Mouse (Mus musculus) limb, embryonic 14.5 days (tissue): ENCODE data around the gene Wdr63. TPM values are rescaled to one million over a fixed set of nuclear protein-coding genes. Genes with fewer than 3 reads are reported as not detected.

Experiments used
- ATAC-seq: fragments of 200-750 bp; cut with Nextera tagmentation; 2 replicates; pipeline ENCODE4 v1.8.0; 2017; ENCODE audit warnings: low read depth, moderate number of reproducible peaks, moderate TSS enrichment; ENCODE audit not compliant: low FRiP score
- DNase-seq: peaks from one replicate; pipeline ENCODE4 v3.0.0-alpha.2; 2015; ENCODE audit warnings: low spot score
- H3K27ac ChIP-seq: fragments of 300-500 bp; sonication (generic); replicated peaks from 2 replicates; pipeline ENCODE4 v1.5.1; 2014; ENCODE audit warnings: low read depth, mild to moderate bottlenecking, low read length, moderate library complexity, mixed read lengths
- H3K27me3 ChIP-seq: fragments of 300-500 bp; sonication (generic); 2 replicates; pipeline ENCODE4 v1.6.1; 2014; ENCODE audit warnings: low read length, mixed read lengths; ENCODE audit not compliant: control insufficient read depth, insufficient read depth
- H3K36me3 ChIP-seq: fragments of 300-500 bp; sonication (generic); 2 replicates; pipeline ENCODE4 v1.6.1; 2014; ENCODE audit warnings: mild to moderate bottlenecking, low read length, moderate library complexity, mixed read lengths; ENCODE audit not compliant: control insufficient read depth, insufficient read depth
- H3K4me1 ChIP-seq: fragments of 300-500 bp; sonication (generic); 2 replicates; pipeline ENCODE4 v1.6.1; 2014; ENCODE audit warnings: antibody characterized with exemption, low read length, mixed read lengths; ENCODE audit not compliant: control insufficient read depth, insufficient read depth
- H3K4me2 ChIP-seq: fragments of 300-500 bp; sonication (generic); replicated peaks from 2 replicates; pipeline ENCODE4 v1.6.1; 2014; ENCODE audit warnings: low read depth, mild to moderate bottlenecking, low read length, moderate library complexity; ENCODE audit not compliant: severe bottlenecking
- H3K4me3 ChIP-seq: fragments of 300-500 bp; sonication (generic); replicated peaks from 2 replicates; pipeline ENCODE4 v1.5.1; 2014; ENCODE audit warnings: low read length
- H3K9ac ChIP-seq: fragments of 300-500 bp; sonication (generic); 2 replicates; pipeline ENCODE4 v1.6.1; 2014; ENCODE audit warnings: mild to moderate bottlenecking, low read depth, low read length, moderate library complexity; ENCODE audit not compliant: severe bottlenecking
- H3K9me3 ChIP-seq: fragments of 300-500 bp; sonication (generic); 2 replicates; pipeline ENCODE4 v1.6.1; 2016; ENCODE audit warnings: low read length; ENCODE audit not compliant: control insufficient read depth
- POLR2A ChIP-seq: fragments of 200-500 bp; IDR thresholded peaks from 2 replicates; pipeline ENCODE4 v1.8.0; 2012; ENCODE audit warnings: inconsistent platforms, mild to moderate bottlenecking, moderate library complexity, borderline replicate concordance; ENCODE audit not compliant: insufficient read depth, insufficient read length; ENCODE audit errors: extremely low read depth
- WGBS: fragments of 180-500 bp; shearing (Covaris S2); extraction: QIAGEN DNeasy Blood & Tissue Kit; methylation state at CpG from one replicate; pipeline ENCODE4 v1.1.7; 2014; 5-methylcytosine and 5-hydroxymethylcytosine counted together
- polyA plus RNA-seq, 2 experiments: library from polyadenylated mRNA; depleted of rRNA in 1 of 2; stranded (reverse) in 1 of 2; unstranded in 1 of 2; fragments of >200 nt; fragmentation: Nextera tagmentation in 1 of 2; extraction: Ambion mirVana in 1 of 2; gene quantifications; 2 replicates each; pipeline versions ENCODE4 v1.2.1 to v1.2.3; 2012 to 2014

Wdr63 gene
- polyA plus RNA-seq, 2 experiments, result 0.20 TPM; not detected in 1

- ATAC-seq (no peak), DNase-seq (no peak)
- no peak overlapping the region for H3K9ac ChIP-seq
- no peak overlapping the region for H3K4me3 ChIP-seq
- H3K4me1 ChIP-seq, result peaks cover 10% of the 10 kb centered on the region
- no peaks in the 10 kb centered on the region for H3K36me3 ChIP-seq
- no peak overlapping the region for H3K4me2 ChIP-seq
- H3K27ac ChIP-seq, result no peak overlapping the region
- WGBS, result 85% methylated on average over 11 of the region's 11 CpGs
- no peaks in the 10 kb centered on the region for H3K9me3 ChIP-seq
- no peaks in the 10 kb centered on the region for H3K27me3 ChIP-seq
- no peak for TF ChIP-seq POLR2A
Observed at GRCm38 (mm10) chr3:146046076-146046475, 61.9 kb downstream of the Wdr63 start.

GRCm38 (mm10) chr3:146044977-146045376 lies 63.0 kb downstream of the Wdr63 start:
- no peak for TF ChIP-seq POLR2A
- no peak overlapping the region for H3K4me2 ChIP-seq
- peaks cover 10% of the 10 kb centered on the region for H3K4me1 ChIP-seq
- H3K9ac ChIP-seq, result no peak overlapping the region
- DNase-seq (peak; percentile 17), ATAC-seq (0 out of 2 replicates have a peak, but pooled peaks have one; percentile 41)
- no peak overlapping the region for H3K4me3 ChIP-seq
- WGBS, result 44% methylated on average over 11 of the region's 11 CpGs
- H3K27ac ChIP-seq, result no peak overlapping the region
- H3K9me3 ChIP-seq, result peaks cover 1% of the 10 kb centered on the region; the same call in 1 of the 2 replicates
- no peaks in the 10 kb centered on the region for H3K27me3 ChIP-seq
- no peaks in the 10 kb centered on the region for H3K36me3 ChIP-seq

DNA sequence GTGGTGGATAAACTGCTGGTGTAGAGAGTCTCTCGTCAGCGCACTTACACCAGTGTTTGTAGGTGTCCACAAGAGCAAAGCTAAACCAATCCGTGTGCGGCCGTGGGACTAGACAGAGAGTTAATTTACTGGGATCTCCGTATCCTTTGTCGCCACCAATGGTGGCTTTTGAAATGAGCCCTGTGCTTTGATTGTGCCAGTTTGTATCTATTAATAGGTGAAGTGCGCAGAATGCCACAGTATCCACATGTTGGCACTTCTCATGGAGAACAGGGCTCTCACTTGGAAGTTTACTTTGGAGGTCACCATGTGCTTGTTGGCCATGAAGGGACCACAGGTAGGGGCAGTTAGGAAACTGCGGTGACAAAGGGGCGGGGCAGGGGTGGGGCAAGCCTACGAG lies 66.5 kb downstream of the Wdr63 start:
- no peak overlapping the region for H3K4me3 ChIP-seq
- H3K36me3 ChIP-seq, result no peaks in the 10 kb centered on the region
- H3K4me2 ChIP-seq, result no peak overlapping the region
- H3K9me3 ChIP-seq, result peaks cover 5% of the 10 kb centered on the region; the same call in 1 of the 2 replicates
- no peak for DNase-seq
- no peak overlapping the region for H3K9ac ChIP-seq
- H3K4me1 ChIP-seq, result no peaks in the 10 kb centered on the region
- no peak for TF ChIP-seq POLR2A
- WGBS, result 88% methylated on average over 11 of the region's 11 CpGs
- no peak for ATAC-seq
- H3K27me3 ChIP-seq, result no peaks in the 10 kb centered on the region
- H3K27ac ChIP-seq, result no peak overlapping the region

GRCm38 (mm10) chr3:146039132-146039903 lies 68.6 kb downstream of the Wdr63 start:
- H3K4me2 ChIP-seq, result no peak overlapping the region
- no peak overlapping the region for H3K27ac ChIP-seq
- WGBS, result 74% methylated on average over 12 of the region's 12 CpGs
- no peak overlapping the region for H3K9ac ChIP-seq
- no peak overlapping the region for H3K4me3 ChIP-seq
- no peaks in the 10 kb centered on the region for H3K27me3 ChIP-seq
- no peak for ATAC-seq
- H3K4me1 ChIP-seq, result no peaks in the 10 kb centered on the region
- peaks cover 5% of the 10 kb centered on the region; the same call in 1 of the 2 replicates for H3K9me3 ChIP-seq
- H3K36me3 ChIP-seq, result no peaks in the 10 kb centered on the region
- DNase-seq, result no peak
- TF ChIP-seq POLR2A, result no peak

GRCm38 (mm10) chr3:146037906-146038305 lies 70.0 kb downstream of the Wdr63 start:
- H3K9me3 ChIP-seq, result peaks cover 8% of the 10 kb centered on the region; the same call in 1 of the 2 replicates
- H3K27me3 ChIP-seq, result no peaks in the 10 kb centered on the region
- DNase-seq (no peak), ATAC-seq (no peak)
- no peaks in the 10 kb centered on the region for H3K4me1 ChIP-seq
- H3K9ac ChIP-seq, result no peak overlapping the region
- no peak overlapping the region for H3K27ac ChIP-seq
- H3K4me2 ChIP-seq, result no peak overlapping the region
- no peak for TF ChIP-seq POLR2A
- H3K36me3 ChIP-seq, result no peaks in the 10 kb centered on the region
- 61% methylated on average over 15 of the region's 15 CpGs for WGBS
- H3K4me3 ChIP-seq, result no peak overlapping the region
